Mouse (Mus musculus) natural killer cell, adult 2 months (primary cell): ENCODE measurements around the gene Mdga2.

Experiments used
- DNase-seq, 2 experiments: peaks; one replicate each; pipeline ENCODE4 v3.0.0; 2022; ENCODE audit warnings: low spot score in 2 of 2

Mdga2 gene

DNA sequence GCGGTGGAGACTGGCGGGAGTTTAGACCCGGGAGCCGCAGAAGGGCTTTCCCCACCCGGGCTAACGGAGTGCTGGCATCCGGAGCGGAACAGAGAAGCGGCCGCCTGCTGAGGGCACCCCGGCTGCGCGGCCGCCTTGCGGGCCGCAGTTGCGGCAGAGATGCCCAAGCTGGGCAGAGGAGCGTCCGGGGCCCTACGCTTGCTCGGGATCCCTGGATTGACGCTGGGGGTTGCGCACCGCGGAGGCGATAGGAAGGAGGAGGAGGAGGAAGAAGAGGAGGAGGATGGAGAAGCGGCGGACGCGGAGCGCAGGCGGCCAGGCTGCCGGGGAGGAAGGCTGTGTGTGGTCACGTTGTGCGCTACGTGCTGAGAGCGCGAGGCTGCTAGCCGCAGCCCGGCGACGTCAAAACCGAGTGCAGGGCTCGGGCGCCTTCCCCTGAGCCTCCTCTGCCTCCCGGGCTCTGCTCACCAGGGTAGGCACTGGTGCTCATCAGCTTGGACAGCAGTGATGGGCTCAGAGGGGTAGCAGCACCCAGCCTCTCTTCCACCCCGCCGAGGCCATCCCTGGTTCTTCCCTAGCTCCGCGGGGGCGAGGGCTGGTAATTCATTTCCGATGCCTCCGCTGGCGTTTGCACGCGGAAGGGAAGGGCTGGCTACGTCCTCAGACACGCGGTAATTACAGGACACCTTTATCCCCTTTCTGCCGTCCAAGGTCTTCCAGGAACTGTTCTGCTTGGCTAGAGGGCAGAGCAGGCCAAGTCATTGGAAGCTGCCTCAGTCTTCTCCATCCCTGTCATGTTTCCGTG lies at the start of gene Mdga2:
Gene Mdga2 (minus strand): TSS at position 329 of the 805 bp plus-strand sequence.
- DNase-seq: no peak

DNA sequence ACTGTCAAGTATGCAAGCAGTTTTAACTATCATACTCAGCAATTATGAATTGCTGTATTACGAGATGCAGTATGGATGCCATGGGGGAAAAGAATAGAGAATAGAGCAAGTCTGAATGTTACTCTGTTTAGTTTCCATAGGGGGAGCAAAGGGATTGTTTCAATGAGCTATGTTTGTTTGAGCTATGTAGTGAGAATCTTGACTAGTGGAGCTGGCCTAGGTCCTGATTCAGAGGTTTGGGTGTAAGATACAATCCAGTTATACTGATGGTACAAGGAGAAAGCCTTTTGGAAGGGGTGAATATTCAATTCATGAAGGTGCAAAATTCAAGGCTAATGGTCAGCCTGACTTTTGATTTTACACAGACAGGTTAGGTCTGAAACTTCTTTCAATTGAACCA lies 45.1 kb upstream of the Mdga2 start:
- no peak for DNase-seq

DNA sequence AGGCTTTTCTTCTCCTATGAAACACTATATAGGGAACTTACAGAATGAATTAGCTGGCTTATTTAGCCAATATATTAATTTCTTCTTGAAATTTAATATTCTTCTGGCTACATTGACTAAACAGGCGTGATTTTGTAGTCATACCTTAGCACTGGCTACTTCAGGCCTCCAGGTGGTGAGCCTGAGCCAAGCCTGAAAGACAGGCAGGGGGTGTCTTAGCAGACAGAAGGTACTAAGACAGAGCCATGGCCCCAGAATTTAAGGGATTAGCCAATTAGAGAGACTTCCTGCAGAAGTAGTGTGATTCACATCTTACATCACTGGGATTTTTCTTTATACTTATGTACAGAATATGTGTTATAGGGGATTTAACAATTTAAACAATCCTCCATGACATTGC lies 1.2 kb upstream of the Mdga2 start:
- DNase-seq: no peak

- DNase-seq: no peak
Observed at GRCm38 (mm10) chr12:67221329-67222220, 774 bp downstream of the Mdga2 start.

GRCm38 (mm10) chr12:67220641-67221231 lies 1.6 kb downstream of the Mdga2 start:
- no peak for DNase-seq

- DNase-seq: no peak
Observed at GRCm38 (mm10) chr12:67220041-67220440, 2.3 kb downstream of the Mdga2 start.

DNA sequence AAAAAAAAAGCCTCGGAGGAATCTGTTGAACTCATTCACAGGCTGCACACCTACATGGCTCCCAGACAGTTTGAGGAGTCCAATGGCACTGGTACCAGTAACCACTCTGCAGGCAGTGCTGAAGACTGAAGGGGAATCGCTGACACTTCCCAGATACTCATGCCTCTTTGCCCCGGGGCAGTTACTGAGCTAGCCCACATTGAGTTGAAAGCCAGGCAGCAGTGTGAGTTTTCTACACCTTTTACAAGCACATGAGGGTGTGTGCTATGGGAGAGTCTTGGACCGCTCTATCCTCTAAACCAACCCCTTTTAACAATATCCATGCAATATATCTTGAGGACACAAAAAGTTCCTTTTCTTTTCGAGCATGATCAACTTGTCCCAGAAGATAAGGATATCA lies 2.8 kb downstream of the Mdga2 start:
- no peak for DNase-seq

- no peak for DNase-seq
Observed at GRCm38 (mm10) chr12:67212801-67213200, 9.5 kb downstream of the Mdga2 start.

- DNase-seq: no peak
Observed at GRCm38 (mm10) chr12:67178155-67178554, 44.2 kb downstream of the Mdga2 start.

DNA sequence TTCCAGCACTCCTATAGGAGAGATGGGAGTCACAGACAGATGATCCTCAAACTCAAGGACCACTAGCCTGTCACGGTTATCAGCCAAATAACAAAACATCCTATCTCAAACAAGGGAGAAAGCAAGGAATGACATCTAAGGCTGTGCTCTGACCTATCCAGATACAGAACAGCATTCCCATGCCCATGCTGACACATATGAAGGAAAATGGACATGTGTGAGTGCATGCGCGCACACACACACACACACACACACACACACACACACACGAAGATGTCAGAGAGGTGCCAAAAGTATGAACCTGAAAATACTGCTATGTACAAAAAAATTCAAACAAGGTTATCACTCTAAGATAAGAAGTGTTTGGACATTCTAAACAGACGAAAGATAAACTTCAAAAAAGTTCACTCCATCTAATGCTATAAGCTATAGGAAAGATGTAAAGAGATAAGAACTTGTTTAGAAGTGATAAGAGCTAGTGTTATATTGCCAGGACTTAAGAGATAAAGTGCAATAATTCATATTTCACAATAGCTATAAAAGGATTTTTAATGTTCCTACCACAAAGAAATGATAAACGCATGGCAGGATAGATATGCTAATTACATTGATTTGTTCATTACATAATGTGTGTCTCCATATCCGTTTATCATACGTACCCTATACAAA lies 65.6 kb downstream of the Mdga2 start:
- DNase-seq: no peak

GRCm38 (mm10) chr12:67153077-67153476 lies 69.3 kb downstream of the Mdga2 start:
- DNase-seq: no peak

- no peak for DNase-seq
Observed at GRCm38 (mm10) chr12:67141605-67142004, 80.7 kb downstream of the Mdga2 start.

GRCm38 (mm10) chr12:67140131-67140530 lies 82.2 kb downstream of the Mdga2 start:
- no peak for DNase-seq

GRCm38 (mm10) chr12:67127457-67127856 lies 94.9 kb downstream of the Mdga2 start:
- no peak for DNase-seq

GRCm38 (mm10) chr12:67123874-67124273 lies 98.5 kb downstream of the Mdga2 start:
- no peak for DNase-seq

DNA sequence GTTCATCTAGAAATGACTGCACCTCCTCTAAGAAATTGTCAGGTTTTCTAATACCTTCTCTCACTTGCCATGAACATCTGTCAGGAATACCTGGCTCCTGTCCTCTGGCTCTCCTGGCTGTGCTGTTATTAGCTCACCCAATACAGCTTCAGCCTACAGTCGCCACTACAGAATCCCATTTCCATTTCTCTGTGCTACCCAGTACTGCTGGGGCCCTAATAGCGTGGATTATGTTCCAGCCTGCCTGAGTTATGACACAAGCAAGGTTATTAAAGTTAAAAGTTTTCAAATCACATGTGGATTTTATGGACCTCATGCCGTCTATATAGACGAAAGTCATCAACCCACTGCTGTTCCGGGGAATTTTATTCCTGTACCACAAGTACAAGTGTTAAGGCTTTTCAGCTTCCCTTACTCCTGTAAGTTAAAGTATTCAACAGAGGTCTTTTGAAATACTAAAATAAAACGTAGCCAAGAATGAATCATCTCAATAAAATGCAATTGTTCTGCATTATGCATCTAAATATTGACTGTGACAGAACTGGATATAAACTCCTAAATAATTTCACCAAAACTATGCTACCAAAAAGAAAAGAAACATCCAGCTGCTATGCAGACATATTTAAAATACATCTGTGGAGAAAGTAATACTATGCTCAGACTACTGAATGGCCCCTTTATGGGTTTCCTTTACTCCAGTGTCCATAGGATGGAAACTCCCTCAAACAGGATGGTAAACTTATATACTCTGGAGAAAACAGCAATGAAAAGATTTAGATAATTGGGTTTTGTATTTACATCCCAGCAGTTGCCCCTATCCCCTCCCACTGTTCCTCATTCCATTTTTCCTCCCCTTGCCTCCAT lies 103.5 kb downstream of the Mdga2 start:
- DNase-seq: no peak

GRCm38 (mm10) chr12:67104171-67104570 lies 118.2 kb downstream of the Mdga2 start:
- no peak for DNase-seq

DNA sequence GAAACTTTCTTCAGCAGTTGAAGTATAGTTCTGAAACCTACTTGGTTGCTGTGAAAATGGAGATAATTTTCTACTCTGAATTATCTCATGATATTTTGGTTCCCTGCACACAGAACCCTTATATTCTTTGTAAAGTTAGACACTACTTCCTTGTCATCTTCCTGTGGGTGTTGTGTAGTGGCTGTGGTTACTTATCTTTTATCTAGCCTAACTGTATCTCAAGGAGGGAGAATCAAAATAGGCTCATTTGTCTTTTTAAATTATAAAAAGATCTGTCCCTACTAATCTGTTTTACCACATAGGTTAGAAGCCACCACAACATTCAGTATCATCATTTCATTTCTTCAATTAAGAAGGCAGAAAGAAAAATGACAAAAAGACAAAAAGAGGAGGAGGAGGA lies 127.9 kb downstream of the Mdga2 start:
- DNase-seq: no peak

DNA sequence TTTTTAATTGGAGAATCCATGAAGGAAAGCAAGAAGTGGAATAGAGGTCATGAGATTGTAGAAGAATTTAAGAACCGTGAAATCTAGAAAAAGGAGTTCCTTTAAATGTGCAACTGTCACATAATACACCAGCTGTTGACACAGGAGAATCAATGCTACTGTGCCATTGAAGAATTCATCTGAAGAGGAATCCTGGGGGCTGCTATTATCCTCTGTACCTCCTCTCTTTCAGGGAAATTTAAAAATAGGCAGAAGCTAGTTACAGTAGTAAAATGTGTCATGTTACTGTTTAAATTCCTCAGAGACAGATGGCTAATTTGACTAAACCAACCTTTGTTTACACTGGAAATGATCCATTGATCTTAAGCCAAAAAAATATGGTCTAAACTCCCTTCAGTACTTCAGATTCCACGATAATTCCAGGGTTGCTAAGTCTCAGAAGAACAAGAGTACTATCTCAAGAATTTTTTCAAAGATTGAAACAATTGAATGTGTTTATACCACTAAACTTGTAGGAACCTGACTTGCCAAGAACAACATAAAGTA lies 131.9 kb downstream of the Mdga2 start:
- no peak for DNase-seq

DNA sequence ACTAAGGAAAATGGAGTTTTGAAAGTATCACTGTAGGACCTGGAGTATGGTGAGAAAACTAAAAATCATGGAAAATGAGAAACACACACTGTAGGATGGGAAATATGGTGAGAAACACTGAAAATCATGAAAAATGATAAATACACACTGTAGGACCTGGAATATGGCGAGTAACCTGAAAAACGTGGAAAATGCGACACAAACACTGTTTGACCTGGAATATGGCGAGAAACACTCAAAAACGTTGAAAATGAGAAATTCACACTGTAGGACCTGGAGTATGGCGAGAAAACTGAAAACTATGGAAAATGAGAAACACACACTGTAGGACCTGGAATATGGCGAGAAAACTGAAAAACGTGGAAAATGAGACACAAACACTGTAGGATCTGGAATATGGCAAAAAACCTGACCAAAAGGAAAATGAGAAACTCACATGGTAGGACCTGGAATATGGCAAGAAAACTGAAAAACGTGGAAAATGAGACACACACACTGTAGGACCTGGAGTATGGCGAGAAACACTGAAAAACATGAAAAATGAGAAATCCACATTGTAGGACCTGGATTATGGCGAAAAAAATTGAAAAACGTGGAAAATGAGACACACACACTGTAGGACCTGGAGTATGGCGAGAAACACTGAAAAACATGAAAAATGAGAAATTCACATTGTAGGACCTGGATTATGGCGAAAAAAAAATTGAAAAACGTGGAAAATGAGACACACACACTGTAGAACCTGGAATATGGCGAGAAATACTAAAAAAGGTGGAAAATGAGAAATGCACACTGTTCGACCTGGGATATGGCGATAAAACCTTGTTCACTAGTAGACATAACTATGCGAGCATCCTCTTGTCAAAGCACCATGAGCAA lies 163.0 kb downstream of the Mdga2 start:
- DNase-seq: no peak
